Mouse (Mus musculus) kidney, postnatal 0 days (tissue): ENCODE measurements around the gene Gm21974. TPM values are rescaled to one million over a fixed set of nuclear protein-coding genes. Genes with fewer than 3 reads are reported as not detected.

Experiments used
- ATAC-seq: fragments of 200-750 bp; cut with Nextera tagmentation; replicated peaks from 2 replicates; pipeline ENCODE4 v1.8.0; 2017; ENCODE audit warnings: low read depth, moderate number of reproducible peaks, moderate TSS enrichment, moderate library complexity; ENCODE audit not compliant: low FRiP score
- DNase-seq: peaks from one replicate; pipeline ENCODE4 v3.0.0-alpha.2; 2016; ENCODE audit warnings: low spot score
- H3K27ac ChIP-seq: fragments of 300-500 bp; sonication (generic); 2 replicates; pipeline ENCODE4 v1.5.1; 2014; ENCODE audit warnings: mild to moderate bottlenecking
- H3K27me3 ChIP-seq: fragments of 300-500 bp; sonication (generic); 2 replicates; pipeline ENCODE4 v1.6.1; 2014; ENCODE audit warnings: low read length, mixed read lengths; ENCODE audit not compliant: insufficient read depth
- H3K36me3 ChIP-seq: fragments of 300-500 bp; sonication (generic); 2 replicates; pipeline ENCODE4 v1.6.1; 2014; ENCODE audit warnings: low read length, mixed read lengths; ENCODE audit not compliant: insufficient read depth
- H3K4me1 ChIP-seq: fragments of 300-500 bp; sonication (generic); replicated peaks from 2 replicates; pipeline ENCODE4 v1.6.1; 2014; ENCODE audit warnings: antibody characterized with exemption, low read length, mixed read lengths; ENCODE audit not compliant: insufficient read depth
- H3K4me2 ChIP-seq: fragments of 300-500 bp; sonication (generic); 2 replicates; pipeline ENCODE4 v1.6.1; 2014; ENCODE audit warnings: mild to moderate bottlenecking, low read length, moderate library complexity, mixed read lengths
- H3K4me3 ChIP-seq: fragments of 300-500 bp; sonication (generic); replicated peaks from 2 replicates; pipeline ENCODE4 v1.5.1; 2014; ENCODE audit warnings: low read depth, low read length
- H3K9ac ChIP-seq: fragments of 300-500 bp; sonication (generic); 2 replicates; pipeline ENCODE4 v1.6.1; 2014; ENCODE audit warnings: low read depth, low read length
- H3K9me3 ChIP-seq: fragments of 300-500 bp; sonication (generic); replicated peaks from 2 replicates; pipeline ENCODE4 v1.6.1; 2016; ENCODE audit warnings: low read length, inconsistent platforms, mixed read lengths
- CTCF ChIP-seq: IDR thresholded peaks from 2 replicates; pipeline ENCODE4 v1.5.1; 2016; ENCODE audit warnings: antibody characterized with exemption, low read depth, mild to moderate bottlenecking, moderate library complexity
- WGBS: fragments of 180-500 bp; shearing (Covaris S2); extraction: QIAGEN DNeasy Blood & Tissue Kit; methylation state at CpG from one replicate; pipeline ENCODE4 v1.1.7; 2014; 5-methylcytosine and 5-hydroxymethylcytosine counted together
- polyA plus RNA-seq: library from polyadenylated mRNA; unstranded; fragments of >200 nt; fragmentation: Nextera tagmentation; extraction: Ambion mirVana; gene quantifications from 2 replicates; pipeline ENCODE4 v1.2.1, GENCODE M21; 2015

The Gm21974 gene
- polyA plus RNA-seq, 1 experiment from 2014 or later: not detected

DNA sequence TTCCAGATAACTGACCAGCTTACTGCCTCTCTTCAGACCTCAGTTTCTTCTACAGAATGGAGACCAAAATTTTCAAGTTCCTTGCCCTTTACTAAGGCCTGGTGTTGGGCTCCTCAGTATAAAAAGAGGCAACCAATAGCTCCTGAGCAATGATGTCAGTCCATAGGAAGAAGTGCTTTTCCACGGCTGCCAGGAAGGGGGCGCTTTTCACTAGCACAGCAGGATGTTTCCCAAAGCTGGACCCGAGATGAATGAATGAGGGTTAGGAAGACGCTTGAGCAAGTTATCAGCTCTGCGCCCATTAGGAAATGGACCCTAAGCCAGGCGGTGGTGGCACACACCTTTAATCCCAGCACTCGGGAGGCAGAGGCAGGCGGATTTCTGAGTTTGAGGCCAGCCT, 26.3 kb upstream of the Gm21974 start:
- H3K9ac ChIP-seq: no peak overlapping the region
- H3K9me3 ChIP-seq: no peaks in the 10 kb centered on the region
- no peak overlapping the region for H3K27ac ChIP-seq
- H3K36me3 ChIP-seq: peaks cover 24% of the 10 kb centered on the region
- DNase-seq (peak; percentile 49), ATAC-seq (no peak)
- H3K27me3 ChIP-seq: no peaks in the 10 kb centered on the region
- H3K4me2 ChIP-seq: no peak overlapping the region
- peak; percentile 67 for TF ChIP-seq CTCF
- H3K4me1 ChIP-seq: peaks cover 8% of the 10 kb centered on the region; the same call in 1 of the 2 replicates
- H3K4me3 ChIP-seq: no peak overlapping the region
- 67% methylated on average over 8 of the region's 8 CpGs for WGBS

DNA sequence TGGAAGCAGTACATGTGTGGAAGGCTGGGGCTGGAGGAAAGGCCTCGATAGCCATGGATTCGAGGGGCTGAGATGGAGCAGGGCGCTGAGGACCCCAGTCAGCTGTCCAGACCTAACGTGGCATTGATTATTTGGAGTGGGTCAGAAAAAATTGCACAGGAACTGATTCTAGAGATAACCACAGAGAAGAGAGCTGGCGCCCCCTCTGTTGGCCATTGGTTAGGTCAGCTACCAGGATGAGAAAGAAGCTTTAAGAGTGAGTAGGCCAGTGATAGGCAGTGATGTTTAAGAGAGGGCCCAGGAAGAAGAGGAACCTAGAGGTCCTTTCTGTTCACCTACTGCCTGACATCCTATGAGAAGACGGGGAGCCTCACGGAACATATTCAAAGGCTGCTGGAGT, 24.0 kb upstream of the Gm21974 start:
- no peak overlapping the region for H3K27ac ChIP-seq
- H3K4me3 ChIP-seq: no peak overlapping the region
- peak; percentile 58 for TF ChIP-seq CTCF
- 77% methylated on average over 7 of the region's 7 CpGs for WGBS
- no peaks in the 10 kb centered on the region for H3K9me3 ChIP-seq
- ATAC-seq (no peak), DNase-seq (peak; percentile 63)
- no peak overlapping the region for H3K9ac ChIP-seq
- peaks cover 16% of the 10 kb centered on the region; the same call in 1 of the 2 replicates for H3K36me3 ChIP-seq
- H3K27me3 ChIP-seq: no peaks in the 10 kb centered on the region
- H3K4me2 ChIP-seq: no peak overlapping the region
- H3K4me1 ChIP-seq: 0 out of 2 replicates have a peak, but pooled peaks cover under 1% of the 10 kb centered on the region

DNA sequence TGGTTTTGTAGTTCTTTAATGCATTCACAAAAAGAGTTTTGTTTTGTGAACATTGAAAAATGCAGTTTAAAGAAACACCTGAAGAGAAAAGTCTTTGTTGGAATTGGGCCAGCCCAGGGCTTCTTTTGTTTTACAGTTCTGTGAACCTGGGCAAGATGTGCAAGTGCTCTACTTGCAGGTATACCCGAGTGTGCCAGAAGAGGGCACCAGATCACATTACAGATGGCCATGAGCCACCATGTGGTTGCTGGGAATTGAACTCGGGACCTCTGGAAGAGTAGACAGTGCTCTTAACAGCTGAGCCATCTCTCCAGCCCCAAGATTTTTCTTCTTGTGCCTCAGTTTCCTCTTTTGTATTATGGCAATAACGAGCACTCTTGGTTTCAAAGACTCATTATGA, 22.9 kb upstream of the Gm21974 start:
- peaks cover 8% of the 10 kb centered on the region; the same call in 1 of the 2 replicates for H3K36me3 ChIP-seq

DNA sequence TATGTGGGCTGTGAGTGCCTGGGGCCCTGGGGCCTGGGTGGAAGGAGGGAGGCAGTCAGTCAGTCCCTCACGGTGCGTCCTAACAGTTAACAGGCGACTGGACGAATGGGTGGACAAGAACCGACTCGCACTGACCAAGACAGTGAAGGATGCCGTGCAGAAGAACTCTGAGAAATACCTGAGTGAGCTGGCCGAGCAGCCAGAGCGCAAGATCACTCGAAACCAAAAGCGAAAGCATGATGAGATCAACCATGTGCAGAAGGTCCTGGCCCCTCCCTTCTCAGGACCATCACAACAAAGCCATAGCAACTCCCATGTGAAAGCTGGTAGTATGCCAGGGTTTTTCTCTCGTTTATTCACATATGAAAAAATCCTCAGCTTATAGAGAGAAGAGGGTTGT, 20.0 kb upstream of the Gm21974 start:
- 91% methylated on average over 12 of the region's 12 CpGs for WGBS
- Histone ChIP-seq H3K27ac (no peak overlapping the region), H3K4me3 (no peak overlapping the region), H3K4me1 (0 out of 2 replicates have a peak, but pooled peaks cover 6% of the 10 kb centered on the region), H3K4me2 (no peak overlapping the region), H3K9ac (no peak overlapping the region), H3K9me3 (no peaks in the 10 kb centered on the region), H3K36me3 (peaks cover 7% of the 10 kb centered on the region; the same call in 1 of the 2 replicates), H3K27me3 (no peaks in the 10 kb centered on the region)
- DNase-seq (no peak), ATAC-seq (no peak)
- TF ChIP-seq CTCF: no peak

More for the DNA sequence above, 22.9 kb upstream of the Gm21974 start:
- Histone ChIP-seq H3K4me2 (no peak overlapping the region), H3K4me3 (no peak overlapping the region), H3K27ac (no peak overlapping the region), H3K9ac (no peak overlapping the region), H3K9me3 (no peaks in the 10 kb centered on the region), H3K4me1 (0 out of 2 replicates have a peak, but pooled peaks cover 2% of the 10 kb centered on the region), H3K27me3 (no peaks in the 10 kb centered on the region)
- 56% methylated on average over 3 of the region's 3 CpGs for WGBS
- ATAC-seq (no peak), DNase-seq (no peak)
- peak; percentile 72 for TF ChIP-seq CTCF

DNA sequence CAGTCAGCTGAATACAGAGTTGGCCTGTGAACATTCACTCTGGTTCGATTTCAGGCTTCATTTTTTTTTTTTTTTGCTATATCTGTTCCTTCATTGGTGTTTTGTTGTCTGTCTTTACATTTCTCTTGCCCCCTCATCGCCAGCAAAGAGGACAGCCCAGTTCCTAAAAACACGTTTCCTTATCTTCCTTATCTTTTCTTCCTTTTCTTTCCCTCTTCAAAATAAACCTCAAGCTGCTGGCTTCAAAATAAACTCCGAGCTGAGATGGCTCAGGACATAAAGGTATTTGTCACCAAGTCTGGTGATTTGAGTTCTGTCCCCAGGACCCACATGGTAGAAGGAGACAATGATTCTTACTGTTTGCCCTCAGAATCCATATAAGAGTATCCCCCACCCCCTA, 17.7 kb upstream of the Gm21974 start:
- peak overlapping the region; percentile 66 for H3K4me2 ChIP-seq

DNA sequence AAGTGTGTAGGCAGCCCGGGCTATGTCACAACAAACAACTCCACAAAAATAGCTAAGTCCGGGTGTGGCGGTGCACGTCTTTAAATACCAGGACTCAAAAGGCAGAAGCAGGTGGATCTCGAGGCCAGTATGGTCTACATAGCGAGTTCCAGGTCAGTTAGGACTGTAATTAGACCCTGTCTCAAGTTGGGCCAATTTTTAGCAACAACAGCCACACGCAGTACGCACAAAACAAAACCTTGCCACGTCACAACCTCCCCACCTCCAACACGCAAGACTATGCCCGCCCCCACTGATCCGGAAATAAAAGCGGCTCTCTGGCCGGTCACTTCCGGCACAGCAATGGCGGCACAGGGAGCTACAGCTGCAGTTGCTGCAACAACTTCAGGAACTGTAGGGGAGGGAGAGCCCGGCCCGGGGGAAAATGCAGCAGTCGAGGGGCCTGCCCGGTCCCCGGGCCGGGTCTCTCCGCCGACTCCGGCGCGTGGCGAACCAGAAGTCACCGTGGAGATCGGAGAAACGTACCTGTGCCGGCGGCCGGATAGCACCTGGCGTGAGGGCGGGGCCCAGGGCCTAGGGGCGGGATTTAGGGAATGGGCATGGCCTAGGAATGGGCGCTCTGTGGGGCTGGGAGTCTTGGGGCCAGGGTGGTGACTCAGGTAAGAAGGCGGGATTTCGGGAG, 17.1 kb upstream of the Gm21974 start, which contains the start of gene Kat8:
Gene Kat8 (plus strand): TSS at position 327 of the 682 bp plus-strand sequence.
- under 1% methylated on average over 40 of the region's 40 CpGs for WGBS

More for the DNA sequence above, 17.7 kb upstream of the Gm21974 start:
- H3K27me3 ChIP-seq: no peaks in the 10 kb centered on the region
- no peaks in the 10 kb centered on the region for H3K9me3 ChIP-seq
- ATAC-seq: no peak
- H3K4me3 ChIP-seq: peak overlapping the region; percentile 78
- DNase-seq: no peak
- 27% methylated on average over 4 of the region's 4 CpGs for WGBS
- TF ChIP-seq CTCF: no peak
- H3K36me3 ChIP-seq: peaks cover 15% of the 10 kb centered on the region
- H3K27ac ChIP-seq: peak overlapping the region; percentile 84; the same call in 1 of the 2 replicates
- peak overlapping the region; percentile 67 for H3K9ac ChIP-seq
- H3K4me1 ChIP-seq: 0 out of 2 replicates have a peak, but pooled peaks cover 6% of the 10 kb centered on the region

More for the DNA sequence above, 17.1 kb upstream of the Gm21974 start, which contains the start of gene Kat8:
- peak within 1 kb of the TSS; percentile 67 for H3K9ac ChIP-seq
- peak within 1 kb of the TSS; percentile 78 for H3K4me3 ChIP-seq
- H3K4me1 ChIP-seq: 0 out of 2 replicates have a peak, but pooled peaks cover 6% of the 10 kb centered on the region
- H3K36me3 ChIP-seq: peaks cover 20% of the 10 kb centered on the region
- TF ChIP-seq CTCF: no peak
- H3K27me3 ChIP-seq: no peaks in the 10 kb centered on the region
- DNase-seq: peak; percentile 97
- no peaks in the 10 kb centered on the region for H3K9me3 ChIP-seq
- peak within 1 kb of the TSS; percentile 84 for H3K27ac ChIP-seq
- ATAC-seq: peak; percentile 94
- peak within 1 kb of the TSS; percentile 66 for H3K4me2 ChIP-seq
